Mouse (Mus musculus): ENCODE measurements at regions not wholly inside any gene's neighbourhood (a gene's known extent, or its start where the extent isn't known, plus 50 kb on each side); places are given as distances from the start of the nearest gene placed in this dataset.

DNA sequence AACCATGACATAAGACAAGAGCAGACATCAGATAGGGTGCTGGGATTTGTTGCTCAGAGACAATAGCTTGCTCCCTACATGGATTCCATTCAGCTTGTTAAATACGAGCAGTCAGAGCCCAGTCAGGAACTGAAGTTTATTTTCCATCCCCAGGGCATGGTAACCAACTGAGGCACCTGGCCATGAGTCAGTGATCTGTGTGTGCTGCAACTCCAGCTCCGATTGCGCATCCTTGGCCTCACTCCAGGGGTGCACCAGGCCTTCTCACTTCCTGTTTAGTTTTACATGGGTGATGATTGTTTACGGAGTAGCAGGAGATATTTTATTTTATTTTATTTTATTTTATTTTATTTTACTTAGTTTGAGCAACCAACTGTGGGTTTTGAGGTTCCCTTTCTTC is 97.7 kb upstream of the Rpl34 start:
- WGBS: 80% methylated on average over 4 of the region's 4 CpGs

DNA sequence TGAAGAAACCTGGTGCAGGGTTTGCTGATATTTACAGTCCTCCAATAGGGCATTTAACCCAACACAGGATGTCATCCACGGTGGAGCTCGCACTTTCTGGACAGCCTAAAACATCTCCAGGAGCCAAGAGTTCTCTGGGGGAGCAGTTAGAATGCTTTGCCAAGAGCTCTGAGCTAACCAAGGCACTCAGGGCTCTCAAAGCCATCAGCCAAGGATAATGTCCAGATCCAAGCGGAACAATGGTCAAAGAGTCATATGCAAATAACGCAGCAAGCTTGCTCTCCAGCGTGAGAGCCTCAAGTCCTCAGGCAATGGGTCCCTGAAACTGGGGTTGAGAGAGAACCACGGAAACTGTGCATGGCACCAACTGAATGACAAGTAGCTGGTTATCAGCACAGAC is 96.8 kb upstream of the Rpl34 start:
- Histone ChIP-seq H3K4me3 (ENCODE audit: low read depth, low read length) (no peak overlapping the region), H3K27ac (ENCODE audit: low read depth) (no peak overlapping the region), H3K4me2 (ENCODE audit: low read depth, low read length) (no peak overlapping the region), H3K9me3 (replicated peaks; ENCODE audit: control insufficient read depth, low read length) (no peaks in the 10 kb centered on the region), H3K27me3 (ENCODE audit: control insufficient read depth, insufficient read depth, low read length) (no peaks in the 10 kb centered on the region), H3K36me3 (replicated peaks; ENCODE audit: control insufficient read depth, insufficient read depth, low read length) (no peaks in the 10 kb centered on the region), H3K4me1 (ENCODE audit: control insufficient read depth, insufficient read depth) (no peaks in the 10 kb centered on the region), H3K9ac (replicated peaks; ENCODE audit: low read depth, low read length) (no peak overlapping the region)
- ATAC-seq (ENCODE audit: insufficient read depth, low read depth): no peak
- WGBS: 47% methylated on average over 6 of the region's 6 CpGs
- DNase-seq (ENCODE audit: low spot score): no peak
- no peak for TF ChIP-seq CTCF (IDR thresholded peaks at IDR 0.05; ENCODE audit: low read depth)
- no peak for TF ChIP-seq EP300 (IDR thresholded peaks at IDR 0.05; ENCODE audit: low read depth)

More for the DNA sequence above, 97.7 kb upstream of the Rpl34 start:
- DNase-seq (ENCODE audit: low spot score) (no peak), ATAC-seq (ENCODE audit: insufficient read depth, low read depth) (no peak)
- Histone ChIP-seq H3K27ac (ENCODE audit: low read depth) (no peak overlapping the region), H3K4me1 (ENCODE audit: control insufficient read depth, insufficient read depth) (peaks cover 5% of the 10 kb centered on the region; the same call in 1 of the 2 replicates), H3K27me3 (ENCODE audit: control insufficient read depth, insufficient read depth, low read length) (no peaks in the 10 kb centered on the region), H3K9ac (replicated peaks; ENCODE audit: low read depth, low read length) (no peak overlapping the region), H3K4me2 (ENCODE audit: low read depth, low read length) (no peak overlapping the region), H3K4me3 (ENCODE audit: low read depth, low read length) (no peak overlapping the region), H3K36me3 (replicated peaks; ENCODE audit: control insufficient read depth, insufficient read depth, low read length) (no peaks in the 10 kb centered on the region), H3K9me3 (replicated peaks; ENCODE audit: control insufficient read depth, low read length) (no peaks in the 10 kb centered on the region)
- TF ChIP-seq EP300 (IDR thresholded peaks at IDR 0.05; ENCODE audit: low read depth): no peak
- TF ChIP-seq CTCF (IDR thresholded peaks at IDR 0.05; ENCODE audit: low read depth): no peak

DNA sequence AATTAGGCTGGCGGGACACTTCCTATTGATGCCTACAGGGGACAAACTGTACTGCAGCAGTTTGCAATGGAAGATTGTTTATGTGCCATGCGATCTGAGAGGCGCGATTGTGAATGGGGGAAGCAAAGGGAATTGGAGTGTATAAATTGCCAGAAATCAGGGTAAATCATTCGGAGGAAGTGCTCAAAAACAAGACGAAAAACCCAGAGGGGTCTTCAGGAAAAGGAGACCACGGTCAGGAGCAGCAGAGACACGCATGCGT is 89.6 kb upstream of the Rpl34 start:
- TF ChIP-seq EP300 (IDR thresholded peaks at IDR 0.05; ENCODE audit: low read depth) (no peak), CTCF (IDR thresholded peaks at IDR 0.05; ENCODE audit: low read depth) (no peak)
- no peaks in the 10 kb centered on the region for H3K36me3 ChIP-seq (replicated peaks; ENCODE audit: control insufficient read depth, insufficient read depth, low read length)
- peaks cover 4% of the 10 kb centered on the region for H3K4me1 ChIP-seq (ENCODE audit: control insufficient read depth, insufficient read depth)
- H3K9me3 ChIP-seq (replicated peaks; ENCODE audit: control insufficient read depth, low read length): no peaks in the 10 kb centered on the region
- H3K9ac ChIP-seq (replicated peaks; ENCODE audit: low read depth, low read length): no peak overlapping the region
- no peak overlapping the region for H3K4me2 ChIP-seq (ENCODE audit: low read depth, low read length)
- no peak overlapping the region for H3K4me3 ChIP-seq (ENCODE audit: low read depth, low read length)
- DNase-seq (ENCODE audit: low spot score): no peak
- H3K27ac ChIP-seq (ENCODE audit: low read depth): no peak overlapping the region
- H3K27me3 ChIP-seq (ENCODE audit: control insufficient read depth, insufficient read depth, low read length): no peaks in the 10 kb centered on the region
- ATAC-seq (ENCODE audit: insufficient read depth, low read depth): no peak
- WGBS: 88% methylated on average over 9 of the region's 9 CpGs

DNA sequence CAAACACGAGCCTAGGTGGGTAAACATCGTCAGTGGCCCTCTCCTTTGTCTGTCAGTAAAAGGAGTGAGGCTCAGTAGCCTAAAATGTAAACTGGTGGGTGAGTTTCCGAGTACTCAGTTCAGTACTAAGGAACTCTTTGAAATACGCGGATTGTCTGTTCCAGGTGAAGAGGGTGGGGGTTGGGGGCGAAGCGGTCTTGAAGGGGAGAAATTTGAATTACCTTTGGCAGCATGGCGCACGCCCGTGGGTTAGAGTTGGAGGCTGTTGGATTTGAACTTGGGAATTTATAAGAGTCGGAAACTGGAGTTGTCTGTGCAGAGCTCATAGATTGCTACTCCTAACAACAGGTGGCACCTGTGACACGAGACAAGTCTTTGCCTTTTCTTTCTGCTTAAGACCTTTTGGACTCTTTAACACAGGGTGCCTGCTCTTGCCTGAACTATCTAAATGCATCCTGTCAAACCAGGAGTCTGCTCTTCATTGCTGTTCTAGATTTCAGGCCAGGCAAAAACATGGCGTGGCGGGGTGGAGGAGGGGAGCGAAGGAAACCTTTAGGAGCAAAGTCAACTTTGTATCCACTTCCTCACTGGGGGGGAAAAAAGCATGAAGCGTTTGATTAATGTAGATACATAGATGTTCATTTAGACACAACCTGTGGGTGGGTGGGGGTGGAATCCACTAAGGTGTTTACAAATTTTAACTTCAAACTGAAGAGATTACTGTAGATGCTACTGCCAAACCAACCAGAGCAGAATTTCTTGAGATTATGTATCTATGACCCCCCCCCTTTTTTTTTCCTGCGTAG is 89.0 kb upstream of the Rpl34 start:
- peak overlapping the region; percentile 36 for H3K4me3 ChIP-seq (ENCODE audit: low read depth, low read length)
- 0 out of 2 replicates have a peak, but pooled peaks have one; percentile 4 for ATAC-seq (ENCODE audit: insufficient read depth, low read depth)
- H3K27me3 ChIP-seq (ENCODE audit: control insufficient read depth, insufficient read depth, low read length): no peaks in the 10 kb centered on the region
- peak overlapping the region; percentile 61 for H3K4me2 ChIP-seq (ENCODE audit: low read depth, low read length)
- H3K27ac ChIP-seq (ENCODE audit: low read depth): no peak overlapping the region
- no peak for DNase-seq (ENCODE audit: low spot score)
- H3K9me3 ChIP-seq (replicated peaks; ENCODE audit: control insufficient read depth, low read length): no peaks in the 10 kb centered on the region
- no peak overlapping the region for H3K9ac ChIP-seq (replicated peaks; ENCODE audit: low read depth, low read length)
- 42% methylated on average over 17 of the region's 17 CpGs for WGBS
- peaks cover 4% of the 10 kb centered on the region for H3K4me1 ChIP-seq (ENCODE audit: control insufficient read depth, insufficient read depth)
- H3K36me3 ChIP-seq (replicated peaks; ENCODE audit: control insufficient read depth, insufficient read depth, low read length): no peaks in the 10 kb centered on the region
- TF ChIP-seq EP300 (IDR thresholded peaks at IDR 0.05; ENCODE audit: low read depth) (no peak), CTCF (IDR thresholded peaks at IDR 0.05; ENCODE audit: low read depth) (no peak)

DNA sequence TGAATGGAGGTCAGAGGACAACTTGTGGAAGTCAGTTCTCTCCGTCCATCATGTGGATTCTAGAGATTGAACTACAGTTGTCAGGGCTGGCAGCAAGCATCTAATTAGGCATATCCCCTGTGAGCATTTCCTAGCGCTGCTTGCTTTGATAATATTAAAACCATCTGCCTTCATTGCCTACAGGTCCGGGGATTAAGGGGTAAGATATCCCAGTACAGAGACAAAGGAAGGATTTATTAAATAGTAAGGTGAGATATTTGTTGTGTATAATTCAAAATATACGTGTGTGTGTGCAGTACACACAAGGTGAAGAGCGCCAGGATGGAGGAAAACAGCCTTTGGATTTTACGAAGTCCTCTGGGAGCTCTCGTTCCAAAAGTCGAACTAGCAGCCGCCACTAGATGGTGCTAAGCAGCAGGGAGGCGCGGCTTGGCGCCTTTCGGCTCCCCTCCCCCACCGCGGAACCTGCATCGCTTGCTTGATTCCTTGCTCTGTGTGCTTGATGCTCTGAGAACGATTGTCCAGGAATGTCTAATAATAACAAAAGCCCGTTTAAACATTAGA is 88.4 kb upstream of the Rpl34 start:
- no peaks in the 10 kb centered on the region for H3K9me3 ChIP-seq (replicated peaks; ENCODE audit: control insufficient read depth, low read length)
- H3K27me3 ChIP-seq (ENCODE audit: control insufficient read depth, insufficient read depth, low read length): no peaks in the 10 kb centered on the region
- no peaks in the 10 kb centered on the region for H3K36me3 ChIP-seq (replicated peaks; ENCODE audit: control insufficient read depth, insufficient read depth, low read length)
- H3K27ac ChIP-seq (ENCODE audit: low read depth): no peak overlapping the region
- DNase-seq (ENCODE audit: low spot score): peak; percentile 78
- H3K4me2 ChIP-seq (ENCODE audit: low read depth, low read length): peak overlapping the region; percentile 61
- H3K9ac ChIP-seq (replicated peaks; ENCODE audit: low read depth, low read length): no peak overlapping the region
- peak overlapping the region; percentile 36 for H3K4me3 ChIP-seq (ENCODE audit: low read depth, low read length)
- TF ChIP-seq EP300 (IDR thresholded peaks at IDR 0.05; ENCODE audit: low read depth) (no peak), CTCF (IDR thresholded peaks at IDR 0.05; ENCODE audit: low read depth) (peak; percentile 92)
- peak; percentile 58 for ATAC-seq (ENCODE audit: insufficient read depth, low read depth)
- H3K4me1 ChIP-seq (ENCODE audit: control insufficient read depth, insufficient read depth): peaks cover 4% of the 10 kb centered on the region
- WGBS: 3% methylated on average over 18 of the region's 18 CpGs
